Mouse (Mus musculus) heart, adult 2 months (tissue): ENCODE results near the gene Igdcc3. TPM values are rescaled to one million over a fixed set of nuclear protein-coding genes. Genes with fewer than 3 reads are reported as not detected.

Experiments
- DNase-seq, 2 experiments: peaks; one replicate each; pipeline ENCODE4 v3.0.0; 2021
- H3K27ac ChIP-seq: fragments of 200-600 bp; 2 replicates; pipeline ENCODE4 v1.8.1; 2022
- H3K27me3 ChIP-seq: fragments of 200-500 bp; 2 replicates; pipeline ENCODE4 v1.6.1; 2012; ENCODE audit warnings: mild to moderate bottlenecking, low read length, inconsistent platforms, mixed read lengths; ENCODE audit not compliant: control insufficient read depth, insufficient read depth
- H3K36me3 ChIP-seq: fragments of 200-500 bp; 2 replicates; pipeline ENCODE4 v1.6.1; 2012; ENCODE audit warnings: low read length, inconsistent platforms; ENCODE audit not compliant: control insufficient read depth, insufficient read depth
- H3K4me1 ChIP-seq: fragments of 200-500 bp; 2 replicates; pipeline ENCODE4 v1.6.1; 2011; ENCODE audit warnings: low read length; ENCODE audit not compliant: control insufficient read depth, insufficient read depth
- H3K4me3 ChIP-seq: fragments of 200-600 bp; 2 replicates; pipeline ENCODE4 v1.8.1; 2022
- H3K79me2 ChIP-seq: fragments of 200-500 bp; replicated peaks from 2 replicates; pipeline ENCODE4 v1.6.1; 2012; ENCODE audit warnings: mild to moderate bottlenecking, inconsistent platforms, low read length, moderate library complexity, mixed read lengths; ENCODE audit not compliant: control insufficient read depth, insufficient read depth
- H3K9ac ChIP-seq: fragments of 200-500 bp; 2 replicates; pipeline ENCODE4 v1.6.1; 2012; ENCODE audit warnings: low read depth, mild to moderate bottlenecking, control low read depth, inconsistent platforms, low read length, mixed read lengths
- CTCF ChIP-seq: fragments of 200-600 bp; IDR thresholded peaks from 2 replicates; pipeline ENCODE4 v1.8.1; 2022; ENCODE audit warnings: antibody characterized with exemption, mild to moderate bottlenecking, moderate library complexity
- EP300 ChIP-seq: fragments of 200-500 bp; IDR thresholded peaks from 2 replicates; pipeline ENCODE4 v1.6.1; 2011; ENCODE audit warnings: low read depth, low read length, control low read depth; ENCODE audit not compliant: insufficient read depth
- POLR2A ChIP-seq: fragments of 200-500 bp; IDR thresholded peaks from 2 replicates; pipeline ENCODE4 v1.6.1; 2011; ENCODE audit warnings: mild to moderate bottlenecking, low read depth, low read length, control low read depth; ENCODE audit not compliant: insufficient read depth
- WGBS: fragments of 180-500 bp; shearing (Covaris S2); methylation state at CpG from one replicate; pipeline ENCODE4 v1.1.7; 2018; 5-methylcytosine and 5-hydroxymethylcytosine counted together
- intact Hi-C: fragments of 180-260 bp; cut with DNase I; formaldehyde crosslinking; loops from one replicate; pipeline ENCODE4 v1.15.1; 2025
- polyA plus RNA-seq: library from polyadenylated mRNA; depleted of rRNA; stranded (reverse); fragments of >200 nt; gene quantifications from 2 replicates; pipeline ENCODE4 v1.2.3, GENCODE M21; 2012
- total RNA-seq, 2 experiments: library from RNA; stranded (reverse); gene quantifications; 2 replicates each; pipeline ENCODE4 v1.2.3; 2021

Gene Igdcc3
- total and polyA plus RNA-seq, 3 experiments = 0.07 to 0.16 (median 0.10) TPM

DNA sequence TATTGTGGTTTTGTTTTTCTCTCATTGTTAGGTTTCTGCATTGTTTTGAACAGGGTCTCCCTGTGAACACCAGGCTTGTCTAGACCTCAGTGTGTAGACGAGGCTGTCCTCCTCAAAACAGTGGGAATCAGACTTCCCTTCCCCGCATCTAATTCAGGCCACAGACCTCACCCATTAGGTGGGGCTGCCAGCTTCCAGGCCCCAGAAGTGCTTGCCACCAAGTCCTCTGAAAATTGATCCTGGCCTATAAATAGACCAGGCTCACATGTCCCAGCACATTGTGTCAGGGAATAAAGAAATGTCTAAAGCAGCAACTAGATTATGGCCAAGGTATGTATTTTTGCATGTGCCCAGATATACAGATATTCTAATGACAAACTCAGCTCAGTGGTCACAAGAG, 25.1 kb upstream of the Igdcc3 start:
- Histone ChIP-seq H3K4me1 (peaks cover 3% of the 10 kb centered on the region; the same call in 1 of the 2 replicates), H3K36me3 (no peaks in the 10 kb centered on the region), H3K9ac (no peak overlapping the region), H3K4me3 (no peak overlapping the region), H3K27ac (peak overlapping the region; percentile 64), H3K79me2 (no peaks in the 10 kb centered on the region), H3K27me3 (no peaks in the 10 kb centered on the region)
- DNase-seq = peak in 1 of 2 experiments; percentile 30
- TF ChIP-seq CTCF = no peak
- TF ChIP-seq EP300 = no peak
- no peak for TF ChIP-seq POLR2A
- intact Hi-C loops = no loop called here
- WGBS = 44% methylated on average over 2 of the region's 2 CpGs

DNA sequence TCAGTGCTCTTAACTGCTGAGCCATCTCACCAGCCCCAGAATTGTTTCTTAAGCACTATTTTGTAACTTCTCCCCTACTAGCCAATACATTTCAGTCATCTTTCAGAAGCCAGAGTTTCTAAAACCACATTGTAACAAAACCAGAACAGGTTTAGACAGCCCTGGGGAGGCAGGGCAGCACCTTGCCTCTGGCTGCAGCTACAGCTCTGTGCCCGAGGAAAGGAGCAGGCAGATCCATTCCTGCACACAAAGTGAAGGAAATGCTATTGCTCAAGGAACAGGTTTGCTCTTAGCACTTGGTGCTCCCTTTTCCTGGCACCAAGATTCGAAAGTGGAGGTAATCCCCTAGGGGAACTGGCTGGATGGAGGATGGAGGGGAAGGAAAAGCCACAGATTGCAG, 23.5 kb upstream of the Igdcc3 start:
- H3K36me3 ChIP-seq = no peaks in the 10 kb centered on the region
- H3K4me3 ChIP-seq = no peak overlapping the region
- H3K79me2 ChIP-seq = no peaks in the 10 kb centered on the region
- H3K27me3 ChIP-seq = no peaks in the 10 kb centered on the region
- intact Hi-C loops = no loop called here
- H3K27ac ChIP-seq = no peak overlapping the region
- no peak for DNase-seq
- TF ChIP-seq POLR2A = no peak
- no peak for TF ChIP-seq CTCF
- peaks cover 3% of the 10 kb centered on the region; the same call in 1 of the 2 replicates for H3K4me1 ChIP-seq
- H3K9ac ChIP-seq = no peak overlapping the region
- 53% methylated on average over 2 of the region's 2 CpGs for WGBS

DNA sequence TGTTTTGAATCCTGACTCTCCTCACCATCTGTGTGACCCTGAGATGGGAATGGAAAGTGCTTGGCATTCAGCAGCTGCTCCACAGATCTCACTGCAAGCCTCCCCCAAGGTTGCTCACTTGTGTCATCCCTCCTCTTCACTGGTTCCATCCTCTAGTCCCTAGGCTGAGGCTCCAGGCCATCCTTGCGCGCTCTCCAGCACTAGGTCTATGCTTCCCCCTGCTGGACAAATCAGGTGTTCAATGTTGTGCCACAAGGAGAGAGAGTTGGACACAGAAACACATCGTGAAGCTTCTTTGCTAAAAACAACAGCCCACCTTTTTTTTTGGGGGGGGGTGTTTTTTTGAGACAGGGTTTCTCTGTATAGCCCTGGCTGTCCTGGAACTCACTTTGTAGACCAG, 20.1 kb upstream of the Igdcc3 start:
- Histone ChIP-seq H3K27ac (no peak overlapping the region), H3K9ac (no peak overlapping the region), H3K27me3 (no peaks in the 10 kb centered on the region), H3K4me3 (no peak overlapping the region), H3K4me1 (peaks cover 3% of the 10 kb centered on the region; the same call in 1 of the 2 replicates), H3K36me3 (no peaks in the 10 kb centered on the region), H3K79me2 (no peaks in the 10 kb centered on the region)
- peak; percentile 44 to 67 for DNase-seq
- 15% methylated on average over 3 of the region's 3 CpGs for WGBS
- TF ChIP-seq POLR2A = no peak
- peak; percentile 74; the same call in 1 of the 2 replicates for TF ChIP-seq EP300
- TF ChIP-seq CTCF = peak; percentile 77
- intact Hi-C loops = loop anchor here (5.0 to 10.0 kb wide), 2 partner anchors 89 to 136 kb away; partner anchors contain the start of gene Dpp8

DNA sequence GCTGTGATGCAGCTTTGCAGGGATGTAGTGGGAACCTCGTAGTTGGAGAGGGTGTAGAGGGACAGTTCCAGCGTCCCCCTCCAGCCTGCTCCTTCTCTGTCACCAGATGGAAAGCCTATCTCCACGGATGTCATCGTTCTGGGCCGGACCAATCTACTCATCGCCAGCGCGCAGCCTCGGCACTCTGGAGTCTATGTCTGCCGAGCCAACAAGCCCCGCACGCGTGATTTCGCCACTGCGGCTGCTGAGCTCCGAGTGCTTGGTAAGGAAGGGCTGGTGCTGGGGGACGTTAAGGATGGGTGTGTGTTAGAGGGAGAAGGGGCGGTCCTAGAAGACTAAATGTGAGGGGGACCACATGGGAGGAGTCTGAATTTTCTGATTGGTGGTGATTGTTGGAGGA, 18.4 kb upstream of the Igdcc3 start:
- no peaks in the 10 kb centered on the region for H3K27me3 ChIP-seq
- peak; percentile 26 to 41 for DNase-seq
- H3K4me1 ChIP-seq = no peaks in the 10 kb centered on the region
- no peak overlapping the region for H3K9ac ChIP-seq
- no peak for TF ChIP-seq EP300
- TF ChIP-seq CTCF = no peak
- H3K27ac ChIP-seq = no peak overlapping the region
- no peaks in the 10 kb centered on the region for H3K79me2 ChIP-seq
- intact Hi-C loops = loop anchor here (5.0 to 10.0 kb wide), 2 partner anchors 90 to 138 kb away; partner anchors contain the start of gene Dpp8
- WGBS = 22% methylated on average over 18 of the region's 18 CpGs
- H3K4me3 ChIP-seq = no peak overlapping the region
- H3K36me3 ChIP-seq = no peaks in the 10 kb centered on the region

DNA sequence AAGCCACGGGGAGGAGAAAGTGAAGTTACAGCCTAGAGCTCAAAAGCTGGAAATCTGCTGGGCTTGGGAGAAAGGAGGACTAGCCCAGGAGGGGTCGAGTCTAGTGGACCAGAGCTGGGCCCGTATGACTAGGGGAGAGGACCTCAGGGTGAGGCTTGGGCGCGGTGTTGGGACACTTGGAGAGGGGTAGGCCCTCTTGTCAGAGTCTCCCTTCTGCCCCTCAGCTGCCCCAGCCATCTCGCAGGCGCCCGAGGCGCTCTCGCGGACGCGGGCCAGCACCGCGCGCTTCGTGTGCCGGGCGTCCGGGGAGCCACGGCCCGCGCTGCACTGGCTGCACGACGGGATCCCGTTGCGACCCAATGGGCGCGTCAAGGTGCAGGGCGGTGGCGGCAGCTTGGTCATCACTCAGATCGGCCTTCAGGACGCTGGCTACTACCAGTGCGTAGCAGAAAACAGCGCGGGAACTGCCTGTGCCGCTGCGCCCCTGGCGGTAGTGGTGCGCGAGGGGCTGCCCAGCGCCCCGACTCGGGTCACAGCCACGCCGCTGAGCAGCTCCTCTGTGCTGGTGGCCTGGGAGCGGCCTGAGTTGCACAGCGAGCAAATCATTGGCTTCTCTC, 17.3 kb upstream of the Igdcc3 start:
- Histone ChIP-seq H3K4me3 (peak overlapping the region; percentile 32), H3K27ac (no peak overlapping the region), H3K9ac (peak overlapping the region; percentile 63), H3K36me3 (no peaks in the 10 kb centered on the region), H3K4me1 (no peaks in the 10 kb centered on the region), H3K79me2 (no peaks in the 10 kb centered on the region), H3K27me3 (no peaks in the 10 kb centered on the region)
- peak; percentile 18 to 57 for DNase-seq
- intact Hi-C loops = loop anchor here (5.0 to 10.0 kb wide), 2 partner anchors 91 to 139 kb away; partner anchors contain the start of gene Dpp8
- no peak for TF ChIP-seq EP300
- TF ChIP-seq CTCF = peak; percentile 75
- WGBS = 10% methylated on average over 48 of the region's 48 CpGs

DNA sequence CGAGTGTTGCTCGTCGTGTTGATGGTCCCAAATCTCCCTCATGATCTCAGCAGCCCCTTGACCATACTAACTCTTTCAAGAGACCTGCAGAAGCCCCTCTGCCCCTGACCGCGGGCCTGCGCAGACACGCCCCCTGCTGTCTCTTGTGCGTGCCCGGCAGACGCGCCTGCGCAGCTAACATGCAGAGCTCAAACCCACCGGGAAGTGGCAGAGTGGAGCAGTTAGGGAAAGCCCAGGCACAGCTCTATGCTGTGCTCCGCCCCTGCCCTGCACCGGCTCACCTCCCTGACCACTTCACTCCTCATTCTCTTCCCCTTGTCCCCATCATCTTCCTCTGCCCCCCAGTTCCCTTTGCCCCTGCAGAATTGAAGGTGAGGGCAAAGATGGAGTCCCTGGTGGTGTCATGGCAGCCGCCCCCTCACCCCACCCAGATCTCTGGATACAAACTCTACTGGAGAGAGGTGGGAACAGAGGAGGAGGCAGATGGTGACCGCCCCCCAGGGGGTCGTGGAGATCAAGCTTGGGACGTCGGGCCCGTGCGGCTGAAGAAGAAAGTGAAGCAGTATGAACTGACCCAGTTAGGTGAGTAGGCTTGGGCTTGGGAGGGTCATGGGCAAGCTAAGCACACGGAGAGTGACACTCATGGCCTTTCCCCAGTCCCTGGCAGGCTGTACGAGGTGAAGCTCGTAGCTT, 12.7 kb upstream of the Igdcc3 start:
- Histone ChIP-seq H3K79me2 (no peaks in the 10 kb centered on the region), H3K27ac (no peak overlapping the region), H3K9ac (no peak overlapping the region), H3K36me3 (no peaks in the 10 kb centered on the region), H3K27me3 (no peaks in the 10 kb centered on the region), H3K4me3 (no peak overlapping the region), H3K4me1 (no peaks in the 10 kb centered on the region)
- intact Hi-C loops = loop anchor here (10.0 kb wide), 1 partner anchor 143 kb away; no protein-coding TSS in a partner anchor
- TF ChIP-seq CTCF (peak; percentile 44), POLR2A (no peak)
- DNase-seq = peak in 1 of 2 experiments; percentile 26
- WGBS = 28% methylated on average over 25 of the region's 25 CpGs
